Mouse (Mus musculus) right cerebral cortex, adult 2 months (tissue): ENCODE results near the gene Tecr.

Source experiments
- DNase-seq, 2 experiments: peaks; one replicate each; pipeline ENCODE4 v3.0.0; 2021 to 2022; ENCODE audit warnings: low spot score in 2 of 2

Tecr gene

GRCm38 (mm10) chr8:83607661-83608397 is at the start of gene Tecr, which contains the start of gene Dnajb1:
Gene Tecr, minus strand, starts transcription at chr8:83607971.
Gene Dnajb1, plus strand, starts transcription at chr8:83608193.
- DNase-seq = peak; percentile 99

- no peak for DNase-seq
Measured at GRCm38 (mm10) chr8:83656484-83657246, 48.9 kb upstream of the Tecr start.

- DNase-seq = no peak
Measured at GRCm38 (mm10) chr8:83656043-83656442, 48.3 kb upstream of the Tecr start.

- no peak for DNase-seq
Measured at GRCm38 (mm10) chr8:83654725-83655124, 47.0 kb upstream of the Tecr start.

GRCm38 (mm10) chr8:83653662-83654017 is 45.9 kb upstream of the Tecr start:
- peak; percentile 44 to 52 for DNase-seq

GRCm38 (mm10) chr8:83652744-83653661 is 45.2 kb upstream of the Tecr start:
- peak; percentile 43 to 55 for DNase-seq

- peak; percentile 95 to 98 for DNase-seq
Measured at GRCm38 (mm10) chr8:83652030-83652743, 44.4 kb upstream of the Tecr start, which contains the start of gene Gipc1. Gene Gipc1, plus strand, starts transcription at chr8:83652677.

- peak; percentile 25 to 37 for DNase-seq
Measured at GRCm38 (mm10) chr8:83649699-83650098, 41.9 kb upstream of the Tecr start.

- no peak for DNase-seq
Measured at GRCm38 (mm10) chr8:83648031-83648430, 40.3 kb upstream of the Tecr start.

GRCm38 (mm10) chr8:83647511-83647910 is 39.7 kb upstream of the Tecr start:
- DNase-seq = no peak

- no peak for DNase-seq
Measured at GRCm38 (mm10) chr8:83639649-83640048, 31.9 kb upstream of the Tecr start.

GRCm38 (mm10) chr8:83638856-83639255 is 31.1 kb upstream of the Tecr start:
- no peak for DNase-seq

GRCm38 (mm10) chr8:83632083-83632707 is 24.4 kb upstream of the Tecr start:
- DNase-seq = no peak

- DNase-seq = no peak
Measured at GRCm38 (mm10) chr8:83625676-83626299, 18.0 kb upstream of the Tecr start.

- no peak for DNase-seq
Measured at GRCm38 (mm10) chr8:83624739-83625138, 17.0 kb upstream of the Tecr start.

GRCm38 (mm10) chr8:83623549-83623948 is 15.8 kb upstream of the Tecr start:
- no peak for DNase-seq

- peak; percentile 93 to 97 for DNase-seq
Measured at GRCm38 (mm10) chr8:83622389-83622989, 14.7 kb upstream of the Tecr start.

GRCm38 (mm10) chr8:83621691-83622388 is 14.1 kb upstream of the Tecr start:
- no peak for DNase-seq

GRCm38 (mm10) chr8:83619568-83620285 is 12.0 kb upstream of the Tecr start:
- DNase-seq = no peak
